24 mouse cellular contexts compared by ENCODE assay signal in genomic region chr13:102992680-102993423, GRCm38 (mm10).
A peak's percentile ranks its signal among the peaks of the same experiment; 100 is the strongest.
DNase-seq lines count a peak whose midpoint lies in the region; ATAC-seq and TF ChIP-seq lines count a peak whose summit lies in the region.
"Had no signal": no experiment of that assay in that cellular context is flagged by ENCODE, and none has a peak within 500 bp of the region (broad histone marks: within the 10 kb centered on the region; RNA-seq: fewer than 3 reads in every experiment).

No protein-coding gene starts in this region.

- no peaks in the 10 kb centered on the region for H3K36me3 ChIP-seq in midbrain, embryonic 11.5 days (ENCODE audit: control insufficient read depth, insufficient read depth, low read length)
- H3K36me3 ChIP-seq in midbrain, embryonic 10.5 days: no peaks in the 10 kb centered on the region
- no peaks in the 10 kb centered on the region for H3K36me3 ChIP-seq in midbrain, embryonic 16.5 days (ENCODE audit: control insufficient read depth, insufficient read depth, low read length)
- H3K36me3 ChIP-seq in midbrain, postnatal 0 days (ENCODE audit: insufficient read depth, low read length): no peaks in the 10 kb centered on the region
- no peaks in the 10 kb centered on the region for H3K36me3 ChIP-seq in MEL (ENCODE audit: control insufficient read depth in 1 of 2, insufficient read depth in 2 of 2, low read length in 2 of 2)
- H3K36me3 ChIP-seq in neural tube, embryonic 15.5 days: no peaks in the 10 kb centered on the region
- H3K36me3 ChIP-seq: embryonic facial prominence, embryonic 13.5 days; embryonic facial prominence, embryonic 15.5 days; forebrain, embryonic 10.5 days; forebrain, embryonic 12.5 days; G1E had no signal

- TF ChIP-seq CTCF in midbrain, postnatal 0 days (IDR thresholded peaks at IDR 0.05): no peak
- no peak for TF ChIP-seq CTCF in MEL (IDR thresholded peaks at IDR 0.05 in 2 of 3, conservative IDR thresholded peaks at IDR 0.05 in 1 of 3; ENCODE audit: control insufficient read depth in 1 of 3, insufficient read depth in 1 of 3, low read depth in 2 of 3, low read length in 3 of 3, poor library complexity in 1 of 3, severe bottlenecking in 1 of 3)

- no peaks in the 10 kb centered on the region for H3K9me3 ChIP-seq in midbrain, embryonic 11.5 days (ENCODE audit: control insufficient read depth, low read length)
- no peaks in the 10 kb centered on the region for H3K9me3 ChIP-seq in midbrain, embryonic 10.5 days (replicated peaks)
- no peaks in the 10 kb centered on the region for H3K9me3 ChIP-seq in midbrain, embryonic 16.5 days (replicated peaks; ENCODE audit: control insufficient read depth, low read length, poor library complexity, severe bottlenecking)
- H3K9me3 ChIP-seq in midbrain, postnatal 0 days (ENCODE audit: low read length): no peaks in the 10 kb centered on the region
- H3K9me3 ChIP-seq in MEL (replicated peaks; ENCODE audit: insufficient read depth, low read length): no peaks in the 10 kb centered on the region
- H3K9me3 ChIP-seq in neural tube, embryonic 15.5 days (replicated peaks): no peaks in the 10 kb centered on the region
- H3K9me3 ChIP-seq: embryonic facial prominence, embryonic 13.5 days; embryonic facial prominence, embryonic 15.5 days; forebrain, embryonic 10.5 days; forebrain, embryonic 12.5 days; G1E had no signal

- H3K4me1 ChIP-seq in midbrain, embryonic 11.5 days (ENCODE audit: control insufficient read depth, insufficient read depth, low read length): peaks cover 2% of the 10 kb centered on the region; the same call in 1 of the 2 replicates
- H3K4me1 ChIP-seq in midbrain, embryonic 10.5 days: peaks cover 11% of the 10 kb centered on the region
- peaks cover 4% of the 10 kb centered on the region for H3K4me1 ChIP-seq in midbrain, embryonic 16.5 days (ENCODE audit: control insufficient read depth, insufficient read depth, low read length)
- no peaks in the 10 kb centered on the region for H3K4me1 ChIP-seq in midbrain, postnatal 0 days (ENCODE audit: insufficient read depth, low read length)
- H3K4me1 ChIP-seq in MEL (ENCODE audit: control insufficient read depth in 1 of 2, insufficient read depth in 2 of 2, low read length in 2 of 2): no peaks in the 10 kb centered on the region
- peaks cover 4% of the 10 kb centered on the region; the same call in 1 of the 2 replicates for H3K4me1 ChIP-seq in neural tube, embryonic 15.5 days
- H3K4me1 ChIP-seq: embryonic facial prominence, embryonic 15.5 days had no signal

- H3K4me2 ChIP-seq in midbrain, embryonic 11.5 days: no peak overlapping the region
- H3K4me2 ChIP-seq in midbrain, embryonic 16.5 days (ENCODE audit: low read length): no peak overlapping the region
- H3K4me2 ChIP-seq in midbrain, postnatal 0 days (ENCODE audit: low read depth, low read length, poor library complexity, severe bottlenecking): no peak overlapping the region
- H3K4me2 ChIP-seq in neural tube, embryonic 15.5 days: no peak overlapping the region
- H3K4me2 ChIP-seq: embryonic facial prominence, embryonic 15.5 days; forebrain, embryonic 12.5 days had no signal

- H3K9ac ChIP-seq in midbrain, embryonic 11.5 days (ENCODE audit: low read length): no peak overlapping the region
- H3K9ac ChIP-seq in midbrain, embryonic 16.5 days (ENCODE audit: low read depth, low read length): no peak overlapping the region
- no peak overlapping the region for H3K9ac ChIP-seq in midbrain, postnatal 0 days (replicated peaks; ENCODE audit: low read length, poor library complexity, severe bottlenecking)
- no peak overlapping the region for H3K9ac ChIP-seq in MEL (ENCODE audit: control insufficient read depth, low read depth, low read length, poor library complexity, severe bottlenecking)
- no peak overlapping the region for H3K9ac ChIP-seq in neural tube, embryonic 15.5 days (replicated peaks)
- H3K9ac ChIP-seq: embryonic facial prominence, embryonic 13.5 days; embryonic facial prominence, embryonic 15.5 days; forebrain, embryonic 12.5 days had no signal

- 88% methylated on average over 7 of the region's 7 CpGs for WGBS in midbrain, embryonic 11.5 days
- WGBS in midbrain, embryonic 10.5 days: 93% methylated on average over 7 of the region's 7 CpGs
- 82% methylated on average over 7 of the region's 7 CpGs for WGBS in midbrain, embryonic 16.5 days
- WGBS in midbrain, postnatal 0 days: 84% methylated on average over 7 of the region's 7 CpGs
- WGBS in neural tube, embryonic 15.5 days: 76% methylated on average over 7 of the region's 7 CpGs

- no peak for ATAC-seq in midbrain, embryonic 11.5 days (ENCODE audit: low FRiP score)
- 0 out of 2 replicates have a peak, but pooled peaks have one; percentile 28 for ATAC-seq in midbrain, embryonic 16.5 days
- no peak for ATAC-seq in midbrain, postnatal 0 days (ENCODE audit: low FRiP score)
- ATAC-seq in neural tube, embryonic 15.5 days (ENCODE audit: low FRiP score): no peak
- ATAC-seq: forebrain, embryonic 14.5 days; forebrain, embryonic 16.5 days had no signal

- no peak overlapping the region for H3K4me3 ChIP-seq in midbrain, embryonic 11.5 days (ENCODE audit: low read depth, low read length)
- H3K4me3 ChIP-seq in midbrain, embryonic 10.5 days: no peak overlapping the region
- no peak overlapping the region for H3K4me3 ChIP-seq in midbrain, embryonic 16.5 days (ENCODE audit: low read depth, low read length)
- H3K4me3 ChIP-seq in midbrain, postnatal 0 days (ENCODE audit: low read depth, low read length): no peak overlapping the region
- H3K4me3 ChIP-seq in MEL (ENCODE audit: control insufficient read depth in 1 of 2, insufficient read depth in 1 of 2, low read depth in 2 of 2, low read length in 2 of 2): no peak overlapping the region
- no peak overlapping the region for H3K4me3 ChIP-seq in neural tube, embryonic 15.5 days (replicated peaks)
- H3K4me3 ChIP-seq: embryonic facial prominence, embryonic 13.5 days; embryonic facial prominence, embryonic 15.5 days; erythroblast, embryonic 14.5 days; forebrain, embryonic 10.5 days; forebrain, embryonic 12.5 days had no signal

- H3K79me2 ChIP-seq in MEL (ENCODE audit: control insufficient read depth, insufficient read depth, low read length, poor library complexity): no peaks in the 10 kb centered on the region

- peak; percentile 76 for DNase-seq in midbrain, embryonic 11.5 days (ENCODE audit: low spot score, missing footprints)
- no peak for DNase-seq in midbrain, embryonic 10.5 days (ENCODE audit: low spot score)
- DNase-seq in midbrain, postnatal 0 days (ENCODE audit: low spot score): no peak
- DNase-seq in MEL (ENCODE audit: low read depth, low spot score): no peak
- no peak for DNase-seq in urinary bladder, adult 2 months (ENCODE audit: low spot score)
- DNase-seq: adrenal gland, adult 2 months; adrenal gland, postnatal 10 days; adrenal gland, postnatal 25 days; cerebellum, adult 11-12 months; cerebellum, adult 2 months; cerebellum, adult 9-10 months; cerebellum, postnatal 10 days; cerebellum, postnatal 36 days; embryo, embryonic 11 days had no signal

- TF ChIP-seq EP300 in MEL (IDR thresholded peaks at IDR 0.05; ENCODE audit: low read depth in 1 of 2, low read length in 2 of 2): no peak

- TF ChIP-seq RAD21 in MEL (IDR thresholded peaks at IDR 0.05; ENCODE audit: low read depth, low read length): no peak

- no peak for TF ChIP-seq POLR2A in MEL (IDR thresholded peaks at IDR 0.05; ENCODE audit: control insufficient read depth in 1 of 2, insufficient read depth in 1 of 2, low read depth in 1 of 2, low read length in 2 of 2, poor library complexity in 1 of 2)

- H3K27ac ChIP-seq in midbrain, embryonic 11.5 days (ENCODE audit: low read depth, low read length): no peak overlapping the region
- H3K27ac ChIP-seq in midbrain, embryonic 10.5 days (replicated peaks): no peak overlapping the region
- no peak overlapping the region for H3K27ac ChIP-seq in midbrain, embryonic 16.5 days (ENCODE audit: low read length)
- no peak overlapping the region for H3K27ac ChIP-seq in midbrain, postnatal 0 days (ENCODE audit: low read depth, low read length)
- no peak overlapping the region for H3K27ac ChIP-seq in MEL (ENCODE audit: control insufficient read depth, low read depth, low read length)
- H3K27ac ChIP-seq in neural tube, embryonic 15.5 days (replicated peaks): no peak overlapping the region
- H3K27ac ChIP-seq: embryonic facial prominence, embryonic 13.5 days; embryonic facial prominence, embryonic 15.5 days; forebrain, embryonic 10.5 days; forebrain, embryonic 12.5 days had no signal

- H3K27me3 ChIP-seq in midbrain, embryonic 11.5 days (ENCODE audit: control insufficient read depth, insufficient read depth, low read length): no peaks in the 10 kb centered on the region
- no peaks in the 10 kb centered on the region for H3K27me3 ChIP-seq in midbrain, embryonic 10.5 days (ENCODE audit: low read depth, poor library complexity, severe bottlenecking)
- no peaks in the 10 kb centered on the region for H3K27me3 ChIP-seq in midbrain, embryonic 16.5 days (ENCODE audit: control insufficient read depth, insufficient read depth, low read depth, low read length)
- H3K27me3 ChIP-seq in midbrain, postnatal 0 days (ENCODE audit: insufficient read depth, low read length): no peaks in the 10 kb centered on the region
- peaks cover 0 to 2% of the 10 kb centered on the region in 2 experiments; a peak in 2 of 4 replicates for H3K27me3 ChIP-seq in MEL (ENCODE audit: control insufficient read depth in 1 of 2, insufficient read depth in 2 of 2, low read length in 2 of 2)
- no peaks in the 10 kb centered on the region for H3K27me3 ChIP-seq in neural tube, embryonic 15.5 days (replicated peaks)
- H3K27me3 ChIP-seq: embryonic facial prominence, embryonic 13.5 days; embryonic facial prominence, embryonic 15.5 days; forebrain, embryonic 12.5 days had no signal

TF ChIP-seq in MEL, 35 proteins besides CTCF, POLR2A, EP300 and RAD21:
- TF ChIP-seq ZKSCAN1 (IDR thresholded peaks at IDR 0.05; ENCODE audit: low read depth, low read length) (no peak), MXI1 (IDR thresholded peaks at IDR 0.05; ENCODE audit: low read depth, low read length) (peak; percentile 86)
TF ChIP-seq in MEL: peak in this region for 1.
